Mouse (Mus musculus): ENCODE measurements around the gene Tmem200c. TPM values are rescaled to one million over a fixed set of nuclear protein-coding genes. Genes with fewer than 3 reads are reported as not detected.

Gene Tmem200c
- 1.3 and 1.5 TPM in 2 replicates for polyA plus RNA-seq (2015; fragmentation: Nextera tagmentation; extraction: Ambion mirVana)

GRCm38 (mm10) chr17:68826323-68826722 lies at the start of gene Tmem200c:
Tmem200c (plus strand) TSS chr17:68826623.
- H3K4me2 ChIP-seq = no peak within 1 kb of the TSS
- H3K27me3 ChIP-seq = no peaks in the 10 kb centered on the region
- no peak within 1 kb of the TSS for H3K9ac ChIP-seq
- no peaks in the 10 kb centered on the region for H3K36me3 ChIP-seq (ENCODE audit: poor library complexity, severe bottlenecking)
- no peaks in the 10 kb centered on the region for H3K4me1 ChIP-seq
- no peaks in the 10 kb centered on the region for H3K9me3 ChIP-seq (replicated peaks)
- 74% methylated on average over 6 of the region's 6 CpGs for WGBS
- H3K4me3 ChIP-seq = no peak within 1 kb of the TSS
- ATAC-seq = no peak
- H3K27ac ChIP-seq = no peak within 1 kb of the TSS

GRCm38 (mm10) chr17:68793741-68794140 lies 32.7 kb upstream of the Tmem200c start:
- Histone ChIP-seq H3K4me1 (no peaks in the 10 kb centered on the region), H3K9ac (no peak overlapping the region), H3K9me3 (replicated peaks) (no peaks in the 10 kb centered on the region), H3K27me3 (no peaks in the 10 kb centered on the region), H3K4me2 (no peak overlapping the region), H3K4me3 (no peak overlapping the region), H3K36me3 (ENCODE audit: poor library complexity, severe bottlenecking) (no peaks in the 10 kb centered on the region), H3K27ac (no peak overlapping the region)
- 86% methylated on average over 4 of the region's 4 CpGs for WGBS
- ATAC-seq = no peak

GRCm38 (mm10) chr17:68836655-68837012 lies 10.2 kb downstream of the Tmem200c start:
- H3K27ac ChIP-seq = no peak overlapping the region
- peak overlapping the region; percentile 66 for H3K4me3 ChIP-seq
- peaks cover 38% of the 10 kb centered on the region for H3K27me3 ChIP-seq
- no peaks in the 10 kb centered on the region for H3K9me3 ChIP-seq (replicated peaks)
- 0% methylated on average over 12 of the region's 15 CpGs for WGBS
- H3K4me2 ChIP-seq = peak overlapping the region; percentile 81
- ATAC-seq = peak; percentile 62
- H3K9ac ChIP-seq = peak overlapping the region; percentile 78
- peaks cover 37% of the 10 kb centered on the region for H3K4me1 ChIP-seq
- no peaks in the 10 kb centered on the region for H3K36me3 ChIP-seq (ENCODE audit: poor library complexity, severe bottlenecking)

- peaks cover 38% of the 10 kb centered on the region for H3K27me3 ChIP-seq
- under 1% methylated on average over 64 of the region's 72 CpGs for WGBS
- peaks cover 41% of the 10 kb centered on the region for H3K4me1 ChIP-seq
- peak; percentile 80 for ATAC-seq
- peak overlapping the region; percentile 78 for H3K9ac ChIP-seq
- H3K9me3 ChIP-seq (replicated peaks) = no peaks in the 10 kb centered on the region
- peak overlapping the region; percentile 66 for H3K4me3 ChIP-seq
- H3K36me3 ChIP-seq (ENCODE audit: poor library complexity, severe bottlenecking) = no peaks in the 10 kb centered on the region
- no peak overlapping the region for H3K27ac ChIP-seq
- H3K4me2 ChIP-seq = peak overlapping the region; percentile 81
Measured at GRCm38 (mm10) chr17:68837013-68837858, 10.8 kb downstream of the Tmem200c start.

- Histone ChIP-seq H3K27ac (no peak overlapping the region), H3K36me3 (ENCODE audit: poor library complexity, severe bottlenecking) (no peaks in the 10 kb centered on the region)
Measured at GRCm38 (mm10) chr17:68837859-68838194, 11.4 kb downstream of the Tmem200c start.

GRCm38 (mm10) chr17:68839888-68840571 lies 13.6 kb downstream of the Tmem200c start:
- Histone ChIP-seq H3K27ac (no peak overlapping the region), H3K4me2 (peak overlapping the region; percentile 98), H3K4me3 (peak overlapping the region; percentile 57; the same call in 1 of the 2 replicates), H3K4me1 (peaks cover 41% of the 10 kb centered on the region), H3K27me3 (peaks cover 38% of the 10 kb centered on the region), H3K36me3 (ENCODE audit: poor library complexity, severe bottlenecking) (no peaks in the 10 kb centered on the region), H3K9ac (no peak overlapping the region), H3K9me3 (replicated peaks) (no peaks in the 10 kb centered on the region)
- WGBS = 25% methylated on average over 17 of the region's 17 CpGs
- no peak for ATAC-seq

More at GRCm38 (mm10) chr17:68837859-68838194, 11.4 kb downstream of the Tmem200c start:
- H3K9me3 ChIP-seq (replicated peaks) = no peaks in the 10 kb centered on the region
- no peak for ATAC-seq
- 2% methylated on average over 4 of the region's 4 CpGs for WGBS
- peaks cover 38% of the 10 kb centered on the region for H3K27me3 ChIP-seq
- H3K9ac ChIP-seq = peak overlapping the region; percentile 78
- peaks cover 41% of the 10 kb centered on the region for H3K4me1 ChIP-seq
- peak overlapping the region; percentile 66 for H3K4me3 ChIP-seq
- H3K4me2 ChIP-seq = peak overlapping the region; percentile 81

- H3K9me3 ChIP-seq (replicated peaks) = no peaks in the 10 kb centered on the region
- H3K36me3 ChIP-seq (ENCODE audit: poor library complexity, severe bottlenecking) = no peaks in the 10 kb centered on the region
- WGBS = 19% methylated on average over 10 of the region's 10 CpGs
- peak overlapping the region; percentile 57 for H3K4me3 ChIP-seq
- peak overlapping the region; percentile 74; the same call in 1 of the 2 replicates for H3K9ac ChIP-seq
- H3K27me3 ChIP-seq = peaks cover 32% of the 10 kb centered on the region
- peaks cover 41% of the 10 kb centered on the region for H3K4me1 ChIP-seq
- peak overlapping the region; percentile 98 for H3K4me2 ChIP-seq
- ATAC-seq = no peak
- no peak overlapping the region for H3K27ac ChIP-seq
Measured at GRCm38 (mm10) chr17:68840572-68840939, 14.1 kb downstream of the Tmem200c start.

GRCm38 (mm10) chr17:68841097-68841891 lies 14.9 kb downstream of the Tmem200c start:
- Histone ChIP-seq H3K9me3 (replicated peaks) (no peaks in the 10 kb centered on the region), H3K27ac (no peak overlapping the region), H3K27me3 (peaks cover 25% of the 10 kb centered on the region), H3K4me2 (peak overlapping the region; percentile 98), H3K4me3 (peak overlapping the region; percentile 57), H3K36me3 (ENCODE audit: poor library complexity, severe bottlenecking) (no peaks in the 10 kb centered on the region), H3K9ac (peak overlapping the region; percentile 74), H3K4me1 (peaks cover 40% of the 10 kb centered on the region)
- peak; percentile 72 for ATAC-seq
- 1% methylated on average over 59 of the region's 75 CpGs for WGBS

- peak; percentile 41; the same call in 1 of the 2 replicates for ATAC-seq
- Histone ChIP-seq H3K9ac (peak overlapping the region; percentile 74), H3K4me2 (peak overlapping the region; percentile 98), H3K4me1 (peaks cover 36% of the 10 kb centered on the region), H3K27ac (no peak overlapping the region), H3K9me3 (replicated peaks) (no peaks in the 10 kb centered on the region), H3K4me3 (peak overlapping the region; percentile 57), H3K27me3 (peaks cover 21% of the 10 kb centered on the region), H3K36me3 (ENCODE audit: poor library complexity, severe bottlenecking) (no peaks in the 10 kb centered on the region)
- WGBS = 3% methylated on average over 22 of the region's 22 CpGs
Measured at GRCm38 (mm10) chr17:68841892-68842252, 15.4 kb downstream of the Tmem200c start.

- H3K27me3 ChIP-seq = no peaks in the 10 kb centered on the region
- no peak overlapping the region for H3K4me3 ChIP-seq
- no peaks in the 10 kb centered on the region for H3K9me3 ChIP-seq (replicated peaks)
- no peak for ATAC-seq
- H3K36me3 ChIP-seq (ENCODE audit: poor library complexity, severe bottlenecking) = no peaks in the 10 kb centered on the region
- H3K27ac ChIP-seq = no peak overlapping the region
- no peak overlapping the region for H3K9ac ChIP-seq
- peaks cover 10% of the 10 kb centered on the region for H3K4me1 ChIP-seq
- H3K4me2 ChIP-seq = no peak overlapping the region
- 86% methylated on average over 5 of the region's 5 CpGs for WGBS
Measured at GRCm38 (mm10) chr17:68845931-68846330, 19.5 kb downstream of the Tmem200c start.

- Histone ChIP-seq H3K9me3 (replicated peaks) (no peaks in the 10 kb centered on the region), H3K36me3 (ENCODE audit: poor library complexity, severe bottlenecking) (no peaks in the 10 kb centered on the region), H3K27me3 (no peaks in the 10 kb centered on the region), H3K9ac (no peak overlapping the region), H3K27ac (no peak overlapping the region), H3K4me3 (no peak overlapping the region), H3K4me2 (no peak overlapping the region), H3K4me1 (no peaks in the 10 kb centered on the region)
- no peak for ATAC-seq
- 77% methylated on average over 6 of the region's 6 CpGs for WGBS
Measured at GRCm38 (mm10) chr17:68848739-68849138, 22.3 kb downstream of the Tmem200c start.
